Mouse (Mus musculus) C2C12 (cell line): ENCODE results near the gene Esr2. TPM values are rescaled to one million over a fixed set of nuclear protein-coding genes. Genes with fewer than 3 reads are reported as not detected.
"Not testable (repeated sequence)": the region's sequence is repeated elsewhere in the genome, so short reads cannot be mapped to it uniquely, and the experiment has no call there.

Experiments used
- H3K27me3 ChIP-seq: one replicate; pipeline ENCODE4 v1.6.1; 2011; ENCODE audit not compliant: control insufficient read depth, insufficient read depth, insufficient read length
- H3K36me3 ChIP-seq: one replicate; pipeline ENCODE4 v1.6.1; 2011; ENCODE audit not compliant: control insufficient read depth, insufficient read depth
- H3K4me3 ChIP-seq: one replicate; pipeline ENCODE4 v1.5.1; 2011; ENCODE audit warnings: mild to moderate bottlenecking, control low read depth; ENCODE audit not compliant: poor library complexity, insufficient read depth, severe bottlenecking
- H3K79me2 ChIP-seq: one replicate; pipeline ENCODE4 v1.6.1; 2011; ENCODE audit not compliant: control insufficient read depth, insufficient read depth
- H3K79me3 ChIP-seq: one replicate; pipeline ENCODE4 v1.6.1; 2011; ENCODE audit warnings: low read depth, control low read depth
- H3ac ChIP-seq: one replicate; pipeline ENCODE3; 2011; ENCODE audit warnings: low read depth; ENCODE audit not compliant: control insufficient read depth, insufficient read length
- CEBPB ChIP-seq: IDR thresholded peaks from one replicate; pipeline ENCODE4 v1.6.1; 2011; ENCODE audit warnings: low read depth, mild to moderate bottlenecking, control low read depth, moderate library complexity
- CTCF ChIP-seq: IDR thresholded peaks from one replicate; pipeline ENCODE4 v1.5.1; 2011; ENCODE audit not compliant: control insufficient read depth, insufficient read depth, insufficient read length
- FOSL1 ChIP-seq: IDR thresholded peaks from one replicate; pipeline ENCODE4 v1.8.0; 2011; ENCODE audit warnings: mild to moderate bottlenecking, low read length; ENCODE audit not compliant: poor library complexity, insufficient read depth, severe bottlenecking
- MAX ChIP-seq: IDR thresholded peaks from one replicate; pipeline ENCODE4 v1.6.1; 2011; ENCODE audit warnings: mild to moderate bottlenecking, control low read depth
- MYOD1 ChIP-seq: IDR thresholded peaks from one replicate; pipeline ENCODE4 v1.6.1; 2011; ENCODE audit warnings: low read depth; ENCODE audit not compliant: control insufficient read depth, insufficient read length
- MYOG ChIP-seq: IDR thresholded peaks from one replicate; pipeline ENCODE4 v1.6.1; 2011; ENCODE audit not compliant: control insufficient read depth, insufficient read length; ENCODE audit errors: extremely low read depth
- USF1 ChIP-seq: IDR thresholded peaks from one replicate; pipeline ENCODE4 v1.6.1; 2011; ENCODE audit warnings: low read depth, mild to moderate bottlenecking, control low read depth, moderate library complexity
- long read RNA-seq, 2 experiments: library from polyadenylated mRNA; unstranded; transcript quantifications; one replicate each; pipeline ENCODE4 v2.0.0; 2019 to 2020
- polyA plus RNA-seq: library from polyadenylated mRNA; unstranded; fragments of >200 nt; fragmentation: generic; extraction: Trizol; gene quantifications from one replicate; pipeline ENCODE4 v1.2.1, GENCODE M21; 2012; ENCODE audit warnings: missing spikeins

Esr2 gene
- 0.19 TPM for polyA plus RNA-seq
- long read RNA-seq, experiment 1 = 0 reads
- long read RNA-seq, experiment 2, partial matches to known transcripts = 1 of 2 reads
- long read RNA-seq, experiment 2, other reads (novel, unspliced or antisense) = 0 of 2 reads

DNA sequence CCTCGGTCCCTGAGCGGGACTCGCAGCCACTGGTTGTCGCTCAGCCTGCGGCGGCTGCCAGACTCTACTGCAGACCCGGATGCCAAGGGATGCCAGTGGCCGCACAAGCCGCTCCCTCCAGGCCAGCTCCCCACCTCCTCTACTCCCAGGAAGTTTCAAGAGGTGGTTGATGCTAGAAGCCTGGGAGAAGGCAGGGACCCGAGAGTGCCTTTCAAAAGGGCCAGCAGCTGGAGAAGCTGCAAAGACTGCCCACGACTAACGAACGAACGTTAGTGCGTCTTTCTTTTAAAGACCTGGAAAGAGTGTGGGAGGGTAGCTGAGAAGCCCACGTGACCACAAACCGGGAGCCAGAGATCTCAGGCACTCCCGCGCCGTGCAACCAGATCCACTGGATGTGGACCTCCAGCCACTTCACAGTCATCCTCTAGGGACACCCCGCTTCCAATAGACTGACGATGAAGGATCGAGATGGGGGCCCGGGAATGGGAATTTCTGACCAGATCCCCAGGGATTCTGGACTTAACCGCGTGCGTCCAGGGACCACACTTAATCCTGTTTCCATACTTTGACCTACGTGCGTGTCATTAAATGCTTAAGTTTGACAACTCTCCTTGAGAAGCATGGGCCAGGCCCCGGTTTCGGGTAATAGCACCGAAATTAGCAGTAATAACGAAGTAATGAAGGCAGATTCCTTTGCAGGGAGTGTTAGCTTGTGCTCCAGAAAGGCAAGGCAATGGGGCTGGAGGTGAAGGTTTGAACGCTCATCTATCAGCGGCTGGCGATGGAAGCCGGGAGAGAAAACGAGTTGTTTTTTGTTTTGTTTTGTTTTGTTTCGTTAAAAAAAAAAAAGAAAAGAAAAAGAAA, at the start of gene Esr2:
Gene Esr2 (minus strand): TSS at position 260 of the 864 bp plus-strand sequence.
- Histone ChIP-seq H3K27me3 (no peaks in the 10 kb centered on the region), H3K79me2 (no peaks in the 10 kb centered on the region), H3K79me3 (no peaks in the 10 kb centered on the region), H3K4me3 (peak within 1 kb of the TSS; percentile 3), H3ac (peak within 1 kb of the TSS; percentile 2), H3K36me3 (no peaks in the 10 kb centered on the region)
- peak; percentile 90 for TF ChIP-seq USF1
- TF ChIP-seq MYOD1 = no peak

DNA sequence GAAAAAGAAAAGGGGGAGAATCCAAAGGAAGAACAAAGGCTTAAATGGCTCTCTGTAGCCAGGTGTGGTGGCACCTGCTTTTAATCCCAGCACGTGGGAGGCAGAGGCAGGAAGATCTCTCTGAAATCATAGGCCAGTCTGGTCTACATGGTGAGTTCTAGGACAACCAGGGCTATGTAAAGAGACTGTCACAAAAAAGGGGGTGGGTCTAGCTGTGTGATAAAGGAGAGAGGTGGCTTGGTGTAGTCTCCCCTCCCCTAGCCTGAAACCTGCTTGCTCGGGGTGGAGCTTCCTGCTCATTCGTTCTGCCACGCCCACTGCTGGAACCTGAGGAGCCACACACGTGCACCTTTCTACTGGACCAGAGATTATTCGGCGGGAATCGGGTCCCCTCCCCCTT, 45.0 kb upstream of the Esr2 start:
- H3K79me3 ChIP-seq, H3K27me3 ChIP-seq, H3ac ChIP-seq, H3K4me3 ChIP-seq, H3K79me2 ChIP-seq, H3K36me3 ChIP-seq: not testable (repeated sequence)

DNA sequence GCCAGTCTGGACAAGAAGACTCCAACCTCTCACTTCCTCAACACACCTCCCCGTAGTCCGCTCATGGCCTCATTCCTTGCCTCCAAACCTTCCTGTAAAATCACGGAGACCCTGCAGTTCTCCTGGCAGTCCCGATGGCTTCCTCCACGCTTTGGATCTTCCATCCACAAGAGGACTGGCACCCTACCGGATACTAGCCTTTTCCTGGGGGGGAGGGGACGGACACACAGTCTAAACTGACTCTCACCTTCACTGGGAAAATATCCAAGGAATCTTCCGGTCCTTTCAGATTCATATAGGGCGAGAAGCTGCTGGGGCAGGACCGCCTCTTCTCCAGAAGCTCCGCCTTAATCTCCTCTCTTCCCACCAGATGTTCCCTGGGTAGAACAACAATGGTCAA, 39.7 kb upstream of the Esr2 start:
- Histone ChIP-seq H3K27me3 (no peaks in the 10 kb centered on the region), H3K36me3 (no peaks in the 10 kb centered on the region), H3ac (no peak overlapping the region), H3K79me2 (no peaks in the 10 kb centered on the region), H3K79me3 (no peaks in the 10 kb centered on the region), H3K4me3 (no peak overlapping the region)
- TF ChIP-seq MYOG (no peak), MAX (no peak), FOSL1 (no peak), USF1 (no peak), MYOD1 (no peak), CEBPB (no peak), CTCF (no peak)

DNA sequence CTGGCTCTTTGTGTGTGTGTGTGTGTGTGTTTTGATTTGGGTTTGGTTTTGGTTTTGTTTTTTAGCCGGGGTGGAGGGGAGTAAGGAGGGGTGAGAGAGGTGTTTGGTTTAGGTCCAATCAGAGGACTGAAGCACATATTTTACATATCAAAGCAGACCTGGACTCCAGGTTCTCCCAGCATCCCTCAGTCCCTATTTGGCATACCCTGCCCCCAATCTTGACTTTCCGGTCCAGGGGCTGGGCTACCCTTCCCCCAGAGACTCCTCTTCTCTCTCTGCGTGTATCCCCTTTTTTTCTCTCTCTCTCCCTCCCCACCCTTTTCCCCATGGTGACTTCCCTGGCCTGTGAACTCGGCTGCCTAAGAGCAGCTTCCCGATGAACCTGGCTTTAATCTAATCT, 38.1 kb upstream of the Esr2 start:
- H3K4me3 ChIP-seq = no peak overlapping the region
- H3K27me3 ChIP-seq = no peaks in the 10 kb centered on the region
- no peaks in the 10 kb centered on the region for H3K79me3 ChIP-seq
- TF ChIP-seq MYOG (no peak), MYOD1 (no peak), MAX (no peak), FOSL1 (no peak), CTCF (no peak), CEBPB (no peak), USF1 (no peak)
- no peaks in the 10 kb centered on the region for H3K36me3 ChIP-seq
- no peak overlapping the region for H3ac ChIP-seq
- H3K79me2 ChIP-seq = no peaks in the 10 kb centered on the region

DNA sequence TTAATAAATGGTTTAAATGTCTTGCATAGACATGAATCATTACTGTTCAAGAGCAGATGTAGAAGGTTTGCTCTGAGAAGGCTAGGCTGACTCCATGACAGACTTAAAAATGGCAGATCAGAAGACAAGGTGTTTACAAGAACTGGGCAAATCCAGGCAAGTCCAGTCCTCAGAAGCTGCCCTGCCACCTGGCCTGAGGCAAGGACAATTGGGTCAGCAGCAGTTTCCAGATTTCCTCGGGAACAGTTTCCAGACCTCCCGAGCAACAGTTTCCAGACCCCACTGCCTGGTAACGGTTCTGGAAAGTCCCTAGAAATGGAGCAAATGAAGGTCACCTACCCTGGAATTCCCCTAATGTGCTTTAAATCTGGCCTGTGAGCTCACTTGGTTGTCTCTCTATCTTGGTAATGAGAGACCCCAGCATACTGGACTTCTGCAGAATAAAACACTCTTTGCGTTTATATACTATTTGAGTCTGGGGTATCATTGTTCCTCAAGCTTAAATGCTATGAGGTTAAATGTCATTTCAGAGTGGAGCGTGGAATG, 32.4 kb upstream of the Esr2 start:
- Histone ChIP-seq H3K79me3 (no peaks in the 10 kb centered on the region), H3K27me3 (peaks cover 3% of the 10 kb centered on the region), H3K79me2 (no peaks in the 10 kb centered on the region), H3ac (no peak overlapping the region), H3K4me3 (no peak overlapping the region), H3K36me3 (no peaks in the 10 kb centered on the region)
- no peak for TF ChIP-seq CEBPB
- no peak for TF ChIP-seq MYOG
- no peak for TF ChIP-seq FOSL1
- no peak for TF ChIP-seq MAX
- no peak for TF ChIP-seq USF1
- no peak for TF ChIP-seq CTCF
- no peak for TF ChIP-seq MYOD1

DNA sequence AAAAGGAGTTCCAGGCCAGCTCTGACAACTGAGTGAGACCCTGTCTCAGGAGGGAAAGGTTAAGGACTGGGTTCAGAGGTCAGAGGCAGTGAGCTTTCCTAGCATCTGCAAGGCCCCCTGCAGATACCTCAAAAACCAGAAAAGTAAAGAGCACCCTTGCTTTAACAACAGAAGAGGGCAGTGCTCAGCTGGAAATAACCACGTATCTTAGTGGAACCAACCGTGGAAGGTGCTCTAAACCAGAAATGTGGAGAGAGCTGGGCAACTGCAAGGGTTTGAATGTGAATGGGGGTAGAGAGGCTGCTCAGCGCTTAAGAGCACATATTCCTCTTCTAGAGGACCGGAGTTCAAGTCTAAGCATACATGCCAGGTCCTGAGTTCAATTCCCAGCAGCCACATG, 23.3 kb upstream of the Esr2 start:
- TF ChIP-seq CTCF = no peak
- no peak for TF ChIP-seq MAX
- TF ChIP-seq FOSL1 = no peak
- TF ChIP-seq USF1 = no peak
- no peak for TF ChIP-seq MYOD1
- no peak for TF ChIP-seq CEBPB
- TF ChIP-seq MYOG = no peak
- Histone ChIP-seq H3K27me3 (no peaks in the 10 kb centered on the region), H3K79me3 (no peaks in the 10 kb centered on the region), H3ac (no peak overlapping the region), H3K4me3 (no peak overlapping the region), H3K79me2 (no peaks in the 10 kb centered on the region), H3K36me3 (no peaks in the 10 kb centered on the region)
